Mouse (Mus musculus) gonadal fat pad, adult 2 months (tissue): Measurements from ENCODE around the gene Pros1. TPM values are rescaled to one million over a fixed set of nuclear protein-coding genes. Genes with fewer than 3 reads are reported as not detected.

ENCODE experiments used
- polyA plus RNA-seq: library from polyadenylated mRNA; depleted of rRNA; stranded (reverse); fragments of >200 nt; gene quantifications from 2 replicates; pipeline ENCODE4 v1.2.3, GENCODE M21; 2012; rRNA removed

The Pros1 gene
- polyA plus RNA-seq, 1 experiment = 10.3 TPM

Other genes starting within 250 kb of the Pros1 start
- 9.3 and 10.7 TPM in 2 replicates for gene Nsun3, start 67.5 kb upstream of the Pros1 start, polyA plus RNA-seq
- gene Stx19, start 39.6 kb upstream of the Pros1 start, polyA plus RNA-seq = 0.34 and 0.43 TPM in 2 replicates
- 3.4 and 7.1 TPM in 2 replicates for gene Arl13b, start 7.3 kb upstream of the Pros1 start, polyA plus RNA-seq